Mouse (Mus musculus): ENCODE results near the gene Ccdc137. TPM values are rescaled to one million over a fixed set of nuclear protein-coding genes. Genes with fewer than 3 reads are reported as not detected.

Gene Ccdc137
- 10 to 100 TPM; 37.4 to 41.2 TPM for total RNA-seq (2023)

DNA sequence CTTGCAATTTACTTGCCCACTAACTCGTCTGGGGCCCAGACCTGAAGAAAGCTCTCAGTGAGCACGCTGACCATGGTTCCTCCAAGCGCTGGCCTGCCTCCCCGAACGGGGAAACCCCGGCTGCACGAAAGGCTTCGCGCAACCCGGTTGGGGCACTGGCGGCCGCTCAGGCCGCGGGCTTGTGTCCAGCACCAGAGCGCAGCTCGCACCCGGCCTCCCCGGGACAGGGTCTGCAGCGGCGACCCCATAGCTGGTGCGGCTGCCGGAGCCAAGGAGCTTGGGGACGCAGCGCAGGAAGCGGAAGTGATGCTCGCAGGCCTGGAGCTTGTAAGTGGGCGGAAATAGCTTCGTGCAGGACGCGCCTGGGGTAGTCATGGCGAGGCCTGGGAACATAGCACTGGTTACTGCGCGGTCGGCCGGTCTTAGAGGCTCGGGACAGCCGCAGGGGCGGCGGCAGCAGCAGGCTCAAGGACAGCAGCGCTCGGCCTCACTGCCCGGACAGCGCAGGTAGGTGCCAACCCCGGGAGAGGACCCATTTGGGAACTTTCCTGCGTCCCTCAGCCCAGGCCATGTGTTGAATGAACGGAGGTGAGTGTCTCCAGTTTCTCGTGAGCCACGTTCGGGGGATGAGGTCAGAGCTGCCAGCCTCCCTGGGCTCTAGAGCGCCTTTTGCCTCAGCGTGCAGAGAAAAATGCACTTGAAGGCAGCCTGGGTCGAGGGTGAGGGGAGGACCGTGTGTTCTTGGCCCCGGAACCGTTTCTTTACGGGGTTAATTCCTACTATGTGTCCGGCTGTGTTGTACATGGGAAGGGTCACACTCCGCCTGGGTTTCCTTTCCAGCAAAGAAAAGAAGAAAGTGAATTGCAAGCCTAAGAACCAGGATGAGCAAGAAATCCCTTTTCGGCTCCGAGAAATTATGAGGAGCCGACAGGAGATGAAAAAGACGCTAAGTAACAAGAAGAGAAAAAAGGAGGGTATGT, at the start of gene Ccdc137, which contains the start of gene Oxld1:
Ccdc137 (plus strand) TSS at position 344 of the 980 bp plus-strand sequence.
Oxld1 (minus strand) TSS at position 297 of the 980 bp plus-strand sequence.

GRCm38 (mm10) chr11:120437152-120437856, 20.6 kb upstream of the Ccdc137 start, which contains the start of gene Nploc4:
TSS of gene Nploc4 (minus strand) at chr11:120437708.

GRCm38 (mm10) chr11:120442344-120442743, 15.6 kb upstream of the Ccdc137 start, which contains the start of gene Tspan10:
TSS of gene Tspan10 (plus strand) at chr11:120442644.

GRCm38 (mm10) chr11:120453306-120453705, 4.6 kb upstream of the Ccdc137 start, which contains the start of gene Pde6g:
TSS of gene Pde6g (minus strand) at chr11:120453500.

DNA sequence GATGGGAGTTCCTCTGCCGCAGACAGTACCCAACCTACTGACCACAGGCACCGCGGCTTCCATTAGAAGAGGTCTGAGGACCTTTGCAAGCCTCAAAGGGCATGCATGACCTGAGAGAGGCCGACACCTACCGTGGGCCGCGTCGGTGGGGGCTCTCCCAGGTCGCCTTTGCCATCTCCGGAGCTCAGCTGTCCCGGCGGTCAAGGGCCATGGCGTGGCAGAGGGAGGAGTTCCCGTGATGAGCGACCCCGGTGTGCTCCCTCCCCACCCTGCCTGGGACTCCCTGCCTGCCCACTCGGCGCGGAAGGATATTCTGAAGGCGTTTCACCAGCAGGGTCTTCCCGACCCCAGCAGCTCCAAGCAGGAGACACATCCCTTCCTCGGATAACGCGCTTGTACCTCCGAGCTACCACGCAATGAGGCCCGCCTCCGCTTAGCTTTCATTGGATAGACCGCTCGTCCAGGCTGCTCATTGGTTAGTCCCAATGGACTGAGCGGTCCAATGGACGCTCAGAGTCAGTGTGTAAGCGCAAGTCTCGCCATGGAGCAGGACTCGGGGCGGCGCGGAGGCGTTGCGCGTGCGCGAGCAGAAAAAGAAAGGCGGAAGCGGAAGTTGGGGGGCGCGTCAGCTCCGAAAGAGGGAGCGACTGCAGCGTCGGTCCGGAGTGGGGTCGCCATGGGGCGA, 9.3 kb downstream of the Ccdc137 start, which contains the start of gene Arl16:
Arl16 (minus strand) TSS at position 557 of the 685 bp plus-strand sequence.

GRCm38 (mm10) chr11:120484265-120484981, 26.5 kb downstream of the Ccdc137 start, which contains the start of gene Mrpl12:
TSS of gene Mrpl12 (plus strand) at chr11:120484613.

DNA sequence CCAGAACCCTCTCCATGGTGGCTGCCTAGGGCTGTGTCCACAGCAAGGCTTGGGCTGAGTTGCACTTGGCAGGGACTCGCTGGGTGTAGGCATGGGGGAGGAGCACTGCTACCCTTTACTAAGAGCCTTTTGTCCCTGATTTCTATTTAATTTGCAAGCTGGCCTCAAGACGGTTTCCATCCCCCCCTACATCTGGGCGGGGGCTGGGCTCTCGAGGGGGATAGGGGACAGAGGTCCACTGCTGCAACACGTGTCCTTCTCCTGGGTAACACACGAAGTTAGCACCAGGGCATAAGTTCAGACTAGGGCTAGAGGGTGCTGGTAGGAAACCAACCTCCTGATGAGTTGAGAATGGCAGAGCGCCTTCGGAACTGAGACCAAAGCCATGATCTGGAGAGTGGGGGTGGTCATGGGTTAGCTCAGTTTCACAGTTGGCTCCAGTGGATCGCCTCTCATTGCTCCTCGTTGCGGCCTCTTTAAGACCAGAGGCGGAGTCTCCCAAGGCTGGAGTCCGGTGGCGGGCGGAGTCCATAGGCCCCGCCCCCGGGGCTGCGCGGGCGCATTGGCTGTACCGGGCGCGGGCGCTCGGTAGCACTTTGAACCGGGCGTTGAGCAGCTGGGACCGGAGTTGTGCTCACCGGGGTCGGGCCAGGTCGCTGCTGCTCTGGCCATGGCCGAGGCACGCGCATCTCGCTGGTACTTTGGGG, 33.6 kb downstream of the Ccdc137 start, which contains the start of gene Slc25a10:
Slc25a10 (plus strand) TSS at position 524 of the 707 bp plus-strand sequence.

Other genes starting within 250 kb of the Ccdc137 start
- gene Bahcc1, start 225.2 kb upstream of the Ccdc137 start, total RNA-seq (2023) = under 1 TPM in 1 of 2 experiments, not detected in 1; 0.12 TPM
- gene Actg1, start 109.6 kb upstream of the Ccdc137 start, total RNA-seq (2023) = 1,000 to 10,000 TPM; 1,199 to 1,232 TPM
- gene Fscn2, start 96.6 kb upstream of the Ccdc137 start, total RNA-seq (2023) = not detected
- gene Faap100, start 79.4 kb upstream of the Ccdc137 start, total RNA-seq (2023) = 10 to 100 TPM; 23.1 to 23.6 TPM
- gene Nploc4, start 20.4 kb upstream of the Ccdc137 start, total RNA-seq (2023) = 10 to 100 TPM; 57.3 to 70.4 TPM
- gene Tspan10, start 15.5 kb upstream of the Ccdc137 start, total RNA-seq (2023) = 10 to 100 TPM in 1 of 2 experiments, not detected in 1; 50.9 TPM
- under 1 TPM in 1 of 2 experiments, not detected in 1; 0.32 TPM for gene Pde6g, start 4.6 kb upstream of the Ccdc137 start, total RNA-seq (2023)
- 1 to 10 TPM; 5.4 to 9.3 TPM for gene Oxld1, start within 50 bp of the Ccdc137 start, total RNA-seq (2023)
- 10 to 100 TPM; 13.0 to 15.9 TPM for gene Arl16, start 9.5 kb downstream of the Ccdc137 start, total RNA-seq (2023)
- 10 to 100 TPM; 38.9 to 39.5 TPM for gene Mrpl12, start 26.5 kb downstream of the Ccdc137 start, total RNA-seq (2023)
- gene Slc25a10, start 33.7 kb downstream of the Ccdc137 start, total RNA-seq (2023) = 10 to 100 TPM; 14.7 to 15.0 TPM
- gene Gcgr, start 72.6 kb downstream of the Ccdc137 start, total RNA-seq (2023) = not detected
- gene Mcrip1, start 91.6 kb downstream of the Ccdc137 start, total RNA-seq (2023) = 10 to 100 TPM; 40.5 to 43.6 TPM
- not detected for gene Ppp1r27, start 93.0 kb downstream of the Ccdc137 start, total RNA-seq (2023)
- gene P4hb, start 115.1 kb downstream of the Ccdc137 start, total RNA-seq (2023) = 100 to 1,000 TPM; 141 to 149 TPM
- gene Arhgdia, start 123.5 kb downstream of the Ccdc137 start, total RNA-seq (2023) = 100 to 1,000 TPM; 520 to 527 TPM
- 100 to 1,000 TPM; 130 to 143 TPM for gene Alyref, start 140.2 kb downstream of the Ccdc137 start, total RNA-seq (2023)
- gene Anapc11, start 140.3 kb downstream of the Ccdc137 start, total RNA-seq (2023) = 10 to 100 TPM; 50.0 to 53.1 TPM
- 1 to 10 TPM; 1.6 to 2.4 TPM for gene Npb, start 150.4 kb downstream of the Ccdc137 start, total RNA-seq (2023)
- gene Pcyt2, start 159.8 kb downstream of the Ccdc137 start, total RNA-seq (2023) = 100 to 1,000 TPM; 107 to 119 TPM
- gene Sirt7, start 167.1 kb downstream of the Ccdc137 start, total RNA-seq (2023) = 100 to 1,000 TPM; 124 to 136 TPM
- 10 to 100 TPM; 48.0 to 54.0 TPM for gene Mafg, start 175.5 kb downstream of the Ccdc137 start, total RNA-seq (2023)
- gene Pycr1, start 185.7 kb downstream of the Ccdc137 start, total RNA-seq (2023) = under 1 TPM in 1 of 2 experiments, not detected in 1; 0.81 TPM
- 1 to 10 TPM in 1 of 2 experiments, not detected in 1; 1.4 TPM for gene Myadml2, start 190.0 kb downstream of the Ccdc137 start, total RNA-seq (2023)
- gene Notum, start 203.1 kb downstream of the Ccdc137 start, total RNA-seq (2023) = not detected
- 100 to 1,000 TPM in 1 of 2 experiments, 10 to 100 TPM in 1; 97.4 to 100 TPM for gene Aspscr1, start 214.9 kb downstream of the Ccdc137 start, total RNA-seq (2023)